Mouse (Mus musculus): ENCODE results near the gene Rps6kc1.

DNA sequence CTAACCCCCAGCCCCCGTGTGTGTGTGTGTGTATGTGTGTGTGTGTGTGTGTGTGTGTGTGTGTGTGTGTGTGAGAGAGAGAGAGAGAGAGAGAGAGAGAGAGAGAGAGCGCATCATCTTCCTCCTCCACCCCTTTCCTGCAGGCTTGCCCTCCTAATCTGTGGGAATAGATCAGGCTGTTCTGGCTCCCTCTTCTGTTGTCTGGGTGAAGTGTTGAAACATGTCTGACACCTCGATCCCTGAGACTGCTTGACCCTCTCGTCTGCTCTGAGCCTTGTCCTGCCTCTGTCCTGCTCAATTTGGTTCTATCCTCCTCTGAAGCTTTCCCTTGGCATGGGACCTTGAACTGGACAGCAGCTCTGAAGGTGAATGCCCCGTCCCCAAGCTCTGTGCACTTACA is 149.8 kb downstream of the Rps6kc1 start:
- no peak for TF ChIP-seq GATA1 (IDR thresholded peaks at IDR 0.05; ENCODE audit: low read length)
- no peak for TF ChIP-seq TAL1 (IDR thresholded peaks at IDR 0.05; ENCODE audit: low read length)

Data from erythroblast, embryonic 14.5 days (primary cell).